Mouse (Mus musculus): ENCODE data around the gene P2rx7. TPM values are rescaled to one million over a fixed set of nuclear protein-coding genes. Genes with fewer than 3 reads are reported as not detected.

The P2rx7 gene
- polyA plus RNA-seq, 1 experiment from 2014 or later, result 1.3 TPM

GRCm38 (mm10) chr5:122650100-122650499, 6.4 kb downstream of the P2rx7 start:
- H3K4me1 ChIP-seq (replicated peaks; ENCODE audit: control insufficient read depth, insufficient read depth, low read length), result peaks cover 29% of the 10 kb centered on the region
- H3K9ac ChIP-seq (ENCODE audit: low read depth, low read length), result no peak overlapping the region
- 69% methylated on average over 8 of the region's 8 CpGs for WGBS
- H3K36me3 ChIP-seq (ENCODE audit: control insufficient read depth, insufficient read depth, low read length), result no peaks in the 10 kb centered on the region
- H3K27me3 ChIP-seq (replicated peaks; ENCODE audit: control insufficient read depth, insufficient read depth, low read length), result no peaks in the 10 kb centered on the region
- no peaks in the 10 kb centered on the region for H3K9me3 ChIP-seq (ENCODE audit: control insufficient read depth, low read length)
- H3K27ac ChIP-seq (ENCODE audit: low read depth, low read length), result no peak overlapping the region
- DNase-seq (ENCODE audit: low spot score) (no peak), ATAC-seq (replicated peaks; ENCODE audit: low FRiP score) (no peak)
- H3K4me2 ChIP-seq, result no peak overlapping the region
- H3K4me3 ChIP-seq (ENCODE audit: low read depth, low read length), result no peak overlapping the region

GRCm38 (mm10) chr5:122652506-122652905, 8.8 kb downstream of the P2rx7 start:
- Histone ChIP-seq H3K4me1 (replicated peaks; ENCODE audit: control insufficient read depth, insufficient read depth, low read length) (peaks cover 33% of the 10 kb centered on the region), H3K4me2 (peak overlapping the region; percentile 33), H3K27ac (ENCODE audit: low read depth, low read length) (0 out of 2 replicates have a peak overlapping the region, but pooled peaks have one; percentile 26), H3K9ac (ENCODE audit: low read depth, low read length) (no peak overlapping the region), H3K27me3 (replicated peaks; ENCODE audit: control insufficient read depth, insufficient read depth, low read length) (no peaks in the 10 kb centered on the region), H3K9me3 (ENCODE audit: control insufficient read depth, low read length) (no peaks in the 10 kb centered on the region), H3K4me3 (ENCODE audit: low read depth, low read length) (no peak overlapping the region), H3K36me3 (ENCODE audit: control insufficient read depth, insufficient read depth, low read length) (no peaks in the 10 kb centered on the region)
- peak; percentile 93 for ATAC-seq (replicated peaks; ENCODE audit: low FRiP score)
- peak; percentile 54 for DNase-seq (ENCODE audit: low spot score)
- 28% methylated on average over 7 of the region's 7 CpGs for whole genome bisulfite sequencing

GRCm38 (mm10) chr5:122653112-122653445, 9.4 kb downstream of the P2rx7 start:
- H3K9ac ChIP-seq (ENCODE audit: low read depth, low read length), result no peak overlapping the region
- no peak overlapping the region for H3K27ac ChIP-seq (ENCODE audit: low read depth, low read length)
- DNase-seq (ENCODE audit: low spot score) (no peak), ATAC-seq (replicated peaks; ENCODE audit: low FRiP score) (no peak)
- peak overlapping the region; percentile 33; the same call in 1 of the 2 replicates for H3K4me2 ChIP-seq
- 64% methylated on average over 10 of the region's 10 CpGs for WGBS
- H3K36me3 ChIP-seq (ENCODE audit: control insufficient read depth, insufficient read depth, low read length), result no peaks in the 10 kb centered on the region
- no peaks in the 10 kb centered on the region for H3K27me3 ChIP-seq (replicated peaks; ENCODE audit: control insufficient read depth, insufficient read depth, low read length)
- no peaks in the 10 kb centered on the region for H3K9me3 ChIP-seq (ENCODE audit: control insufficient read depth, low read length)
- no peak overlapping the region for H3K4me3 ChIP-seq (ENCODE audit: low read depth, low read length)
- peaks cover 33% of the 10 kb centered on the region for H3K4me1 ChIP-seq (replicated peaks; ENCODE audit: control insufficient read depth, insufficient read depth, low read length)

DNA sequence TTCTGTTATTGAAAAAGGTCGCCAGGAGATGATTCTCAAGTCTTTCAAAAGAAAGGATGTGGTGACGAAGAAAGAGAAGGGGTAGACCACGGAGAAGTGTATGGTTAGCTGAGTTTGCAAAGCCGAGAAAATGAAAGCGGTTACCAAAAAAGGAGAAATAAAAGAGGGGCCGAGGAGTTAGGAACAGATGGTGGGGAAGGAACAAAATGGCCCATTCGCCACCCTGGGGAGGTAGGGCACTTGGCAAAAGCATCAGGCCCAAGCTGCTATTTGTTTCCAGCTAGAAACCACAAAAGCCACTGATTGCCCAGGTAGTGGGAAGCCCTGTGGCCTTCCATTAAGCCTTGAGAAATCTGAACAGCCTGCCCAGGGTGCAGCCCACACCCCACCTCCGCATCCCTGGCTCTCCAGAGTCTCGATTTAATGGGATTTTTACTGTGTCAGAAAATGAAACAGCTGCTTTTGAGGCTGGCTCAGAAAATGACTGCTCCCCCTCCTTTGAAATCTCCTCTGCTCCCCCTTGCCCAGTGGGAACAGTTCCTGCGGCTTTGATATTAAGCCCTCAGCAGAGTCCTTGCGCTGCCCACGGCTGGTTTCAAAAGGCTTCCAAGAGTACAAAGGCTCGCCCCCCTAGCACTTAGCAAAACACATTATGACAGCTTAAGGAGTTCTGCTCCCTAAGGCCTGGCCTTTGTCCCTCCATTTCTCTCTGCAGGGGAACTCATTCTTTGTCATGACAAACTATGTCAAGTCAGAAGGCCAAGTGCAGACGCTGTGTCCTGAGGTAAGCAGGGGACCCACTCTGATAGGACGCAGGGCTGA, 9.9 kb downstream of the P2rx7 start:
- 57% methylated on average over 15 of the region's 15 CpGs for WGBS
- ATAC-seq (replicated peaks; ENCODE audit: low FRiP score), result no peak
- DNase-seq (ENCODE audit: low spot score), result no peak
- Histone ChIP-seq H3K4me2 (peak overlapping the region; percentile 10; the same call in 1 of the 2 replicates), H3K27me3 (replicated peaks; ENCODE audit: control insufficient read depth, insufficient read depth, low read length) (no peaks in the 10 kb centered on the region), H3K27ac (ENCODE audit: low read depth, low read length) (peak overlapping the region; percentile 43), H3K4me3 (ENCODE audit: low read depth, low read length) (no peak overlapping the region), H3K4me1 (replicated peaks; ENCODE audit: control insufficient read depth, insufficient read depth, low read length) (peaks cover 33% of the 10 kb centered on the region), H3K9me3 (ENCODE audit: control insufficient read depth, low read length) (no peaks in the 10 kb centered on the region), H3K9ac (ENCODE audit: low read depth, low read length) (no peak overlapping the region), H3K36me3 (ENCODE audit: control insufficient read depth, insufficient read depth, low read length) (no peaks in the 10 kb centered on the region)

DNA sequence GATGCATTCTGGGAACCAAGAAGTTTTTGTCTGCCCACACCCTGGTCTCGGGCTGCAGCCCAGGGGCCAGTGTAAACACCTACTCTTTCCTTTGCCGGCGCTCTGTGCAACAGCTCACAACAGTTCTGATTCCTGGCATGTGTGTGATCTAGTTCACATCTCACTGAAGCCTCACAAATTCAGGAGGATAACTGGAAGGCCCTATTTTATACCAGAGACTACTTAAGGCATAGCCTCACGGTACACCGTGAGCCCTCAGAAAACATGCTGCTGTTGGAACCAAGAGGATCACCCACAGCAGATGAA, 10.5 kb downstream of the P2rx7 start:
- DNase-seq (ENCODE audit: low spot score) (no peak), ATAC-seq (replicated peaks; ENCODE audit: low FRiP score) (no peak)
- Histone ChIP-seq H3K9ac (ENCODE audit: low read depth, low read length) (no peak overlapping the region), H3K36me3 (ENCODE audit: control insufficient read depth, insufficient read depth, low read length) (no peaks in the 10 kb centered on the region), H3K27ac (ENCODE audit: low read depth, low read length) (no peak overlapping the region), H3K4me1 (replicated peaks; ENCODE audit: control insufficient read depth, insufficient read depth, low read length) (peaks cover 33% of the 10 kb centered on the region), H3K9me3 (ENCODE audit: control insufficient read depth, low read length) (no peaks in the 10 kb centered on the region), H3K4me2 (no peak overlapping the region), H3K4me3 (ENCODE audit: low read depth, low read length) (no peak overlapping the region), H3K27me3 (replicated peaks; ENCODE audit: control insufficient read depth, insufficient read depth, low read length) (no peaks in the 10 kb centered on the region)
- 64% methylated on average over 5 of the region's 5 CpGs for WGBS

DNA sequence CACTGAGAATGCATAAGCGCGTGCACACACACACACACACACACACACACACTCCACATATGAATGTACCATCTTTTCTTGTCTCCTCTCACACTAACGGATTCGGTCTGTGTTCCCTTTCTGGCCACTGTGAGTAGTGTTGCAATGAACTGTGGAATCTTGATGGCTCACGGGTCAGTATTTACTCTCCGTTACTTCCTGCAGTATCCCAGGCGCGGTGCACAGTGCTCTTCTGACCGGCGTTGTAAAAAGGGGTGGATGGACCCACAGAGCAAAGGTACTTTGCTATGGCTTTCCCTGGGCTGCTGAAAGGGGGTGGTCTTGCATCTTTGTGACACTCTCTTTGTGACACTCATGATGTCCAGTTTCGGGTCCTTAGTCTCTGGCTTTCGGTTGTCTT, 13.1 kb downstream of the P2rx7 start:
- no peak for DNase-seq (ENCODE audit: low spot score)
- WGBS, result 81% methylated on average over 12 of the region's 12 CpGs
- no peak for ATAC-seq (replicated peaks; ENCODE audit: low FRiP score)
- H3K27ac ChIP-seq (ENCODE audit: low read depth, low read length), result no peak overlapping the region
- H3K4me2 ChIP-seq, result no peak overlapping the region
- no peaks in the 10 kb centered on the region for H3K36me3 ChIP-seq (ENCODE audit: control insufficient read depth, insufficient read depth, low read length)
- H3K9ac ChIP-seq (ENCODE audit: low read depth, low read length), result no peak overlapping the region
- peaks cover 25% of the 10 kb centered on the region for H3K4me1 ChIP-seq (replicated peaks; ENCODE audit: control insufficient read depth, insufficient read depth, low read length)
- H3K9me3 ChIP-seq (ENCODE audit: control insufficient read depth, low read length), result no peaks in the 10 kb centered on the region
- H3K4me3 ChIP-seq (ENCODE audit: low read depth, low read length), result no peak overlapping the region
- no peaks in the 10 kb centered on the region for H3K27me3 ChIP-seq (replicated peaks; ENCODE audit: control insufficient read depth, insufficient read depth, low read length)

DNA sequence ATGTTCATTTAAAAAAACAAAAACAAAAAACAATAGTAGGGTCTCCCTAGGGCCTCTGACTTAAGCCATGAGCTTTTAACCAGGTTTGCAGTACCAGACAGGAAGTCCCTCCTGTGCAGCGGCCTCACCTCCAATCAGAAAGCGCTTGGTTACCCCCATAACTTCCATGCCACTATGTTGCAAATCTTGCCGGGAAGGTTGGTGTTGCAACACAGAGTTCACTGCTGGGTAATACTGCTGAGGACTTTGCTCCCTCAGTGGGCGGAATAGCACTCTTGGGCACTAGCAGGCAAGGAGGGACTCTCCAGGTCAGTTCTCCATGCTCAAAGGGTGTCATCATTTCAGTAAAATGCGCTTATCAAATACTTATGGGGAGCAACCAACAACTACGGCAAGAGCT, 18.8 kb downstream of the P2rx7 start:
- no peak overlapping the region for H3K4me3 ChIP-seq (ENCODE audit: low read depth, low read length)
- no peak overlapping the region for H3K4me2 ChIP-seq
- no peaks in the 10 kb centered on the region for H3K27me3 ChIP-seq (replicated peaks; ENCODE audit: control insufficient read depth, insufficient read depth, low read length)
- DNase-seq (ENCODE audit: low spot score) (no peak), ATAC-seq (replicated peaks; ENCODE audit: low FRiP score) (no peak)
- H3K9ac ChIP-seq (ENCODE audit: low read depth, low read length), result no peak overlapping the region
- no peaks in the 10 kb centered on the region for H3K36me3 ChIP-seq (ENCODE audit: control insufficient read depth, insufficient read depth, low read length)
- H3K9me3 ChIP-seq (ENCODE audit: control insufficient read depth, low read length), result no peaks in the 10 kb centered on the region
- 89% methylated on average over 6 of the region's 6 CpGs for WGBS
- H3K4me1 ChIP-seq (replicated peaks; ENCODE audit: control insufficient read depth, insufficient read depth, low read length), result 0 out of 2 replicates have a peak, but pooled peaks cover 2% of the 10 kb centered on the region
- H3K27ac ChIP-seq (ENCODE audit: low read depth, low read length), result no peak overlapping the region

- Histone ChIP-seq H3K27ac (ENCODE audit: low read depth, low read length) (no peak overlapping the region), H3K9ac (ENCODE audit: low read depth, low read length) (no peak overlapping the region), H3K4me3 (ENCODE audit: low read depth, low read length) (no peak overlapping the region), H3K9me3 (ENCODE audit: control insufficient read depth, low read length) (no peaks in the 10 kb centered on the region), H3K4me1 (replicated peaks; ENCODE audit: control insufficient read depth, insufficient read depth, low read length) (peaks cover 2% of the 10 kb centered on the region; the same call in 1 of the 2 replicates), H3K27me3 (replicated peaks; ENCODE audit: control insufficient read depth, insufficient read depth, low read length) (no peaks in the 10 kb centered on the region), H3K4me2 (no peak overlapping the region), H3K36me3 (ENCODE audit: control insufficient read depth, insufficient read depth, low read length) (no peaks in the 10 kb centered on the region)
- DNase-seq (ENCODE audit: low spot score) (no peak), ATAC-seq (replicated peaks; ENCODE audit: low FRiP score) (no peak)
- 47% methylated on average over 5 of the region's 5 CpGs for WGBS
These were observed 21.3 kb downstream of the P2rx7 start for GRCm38 (mm10) chr5:122665036-122665435.
